Mouse (Mus musculus) limb, embryonic 14.5 days (tissue): Measurements from ENCODE around the gene Col5a1. TPM values are rescaled to one million over a fixed set of nuclear protein-coding genes. Genes with fewer than 3 reads are reported as not detected.

Experiments used
- ATAC-seq: fragments of 200-750 bp; cut with Nextera tagmentation; 2 replicates; pipeline ENCODE4 v1.8.0; 2017; ENCODE audit warnings: low read depth, moderate number of reproducible peaks, moderate TSS enrichment; ENCODE audit not compliant: low FRiP score
- DNase-seq: peaks from one replicate; pipeline ENCODE4 v3.0.0-alpha.2; 2015; ENCODE audit warnings: low spot score
- H3K27ac ChIP-seq: fragments of 300-500 bp; sonication (generic); replicated peaks from 2 replicates; pipeline ENCODE4 v1.5.1; 2014; ENCODE audit warnings: low read depth, mild to moderate bottlenecking, low read length, moderate library complexity, mixed read lengths
- H3K27me3 ChIP-seq: fragments of 300-500 bp; sonication (generic); 2 replicates; pipeline ENCODE4 v1.6.1; 2014; ENCODE audit warnings: low read length, mixed read lengths; ENCODE audit not compliant: control insufficient read depth, insufficient read depth
- H3K36me3 ChIP-seq: fragments of 300-500 bp; sonication (generic); 2 replicates; pipeline ENCODE4 v1.6.1; 2014; ENCODE audit warnings: mild to moderate bottlenecking, low read length, moderate library complexity, mixed read lengths; ENCODE audit not compliant: control insufficient read depth, insufficient read depth
- H3K4me1 ChIP-seq: fragments of 300-500 bp; sonication (generic); 2 replicates; pipeline ENCODE4 v1.6.1; 2014; ENCODE audit warnings: antibody characterized with exemption, low read length, mixed read lengths; ENCODE audit not compliant: control insufficient read depth, insufficient read depth
- H3K4me2 ChIP-seq: fragments of 300-500 bp; sonication (generic); replicated peaks from 2 replicates; pipeline ENCODE4 v1.6.1; 2014; ENCODE audit warnings: low read depth, mild to moderate bottlenecking, low read length, moderate library complexity; ENCODE audit not compliant: severe bottlenecking
- H3K4me3 ChIP-seq: fragments of 300-500 bp; sonication (generic); replicated peaks from 2 replicates; pipeline ENCODE4 v1.5.1; 2014; ENCODE audit warnings: low read length
- H3K9ac ChIP-seq: fragments of 300-500 bp; sonication (generic); 2 replicates; pipeline ENCODE4 v1.6.1; 2014; ENCODE audit warnings: mild to moderate bottlenecking, low read depth, low read length, moderate library complexity; ENCODE audit not compliant: severe bottlenecking
- H3K9me3 ChIP-seq: fragments of 300-500 bp; sonication (generic); 2 replicates; pipeline ENCODE4 v1.6.1; 2016; ENCODE audit warnings: low read length; ENCODE audit not compliant: control insufficient read depth
- POLR2A ChIP-seq: fragments of 200-500 bp; IDR thresholded peaks from 2 replicates; pipeline ENCODE4 v1.8.0; 2012; ENCODE audit warnings: inconsistent platforms, mild to moderate bottlenecking, moderate library complexity, borderline replicate concordance; ENCODE audit not compliant: insufficient read depth, insufficient read length; ENCODE audit errors: extremely low read depth
- WGBS: fragments of 180-500 bp; shearing (Covaris S2); extraction: QIAGEN DNeasy Blood & Tissue Kit; methylation state at CpG from one replicate; pipeline ENCODE4 v1.1.7; 2014; 5-methylcytosine and 5-hydroxymethylcytosine counted together
- polyA plus RNA-seq, 2 experiments: library from polyadenylated mRNA; depleted of rRNA in 1 of 2; stranded (reverse) in 1 of 2; unstranded in 1 of 2; fragments of >200 nt; fragmentation: Nextera tagmentation in 1 of 2; extraction: Ambion mirVana in 1 of 2; gene quantifications; 2 replicates each; pipeline versions ENCODE4 v1.2.1 to v1.2.3; 2012 to 2014

Gene Col5a1
- polyA plus RNA-seq, 2 experiments = 256 to 304 TPM

DNA sequence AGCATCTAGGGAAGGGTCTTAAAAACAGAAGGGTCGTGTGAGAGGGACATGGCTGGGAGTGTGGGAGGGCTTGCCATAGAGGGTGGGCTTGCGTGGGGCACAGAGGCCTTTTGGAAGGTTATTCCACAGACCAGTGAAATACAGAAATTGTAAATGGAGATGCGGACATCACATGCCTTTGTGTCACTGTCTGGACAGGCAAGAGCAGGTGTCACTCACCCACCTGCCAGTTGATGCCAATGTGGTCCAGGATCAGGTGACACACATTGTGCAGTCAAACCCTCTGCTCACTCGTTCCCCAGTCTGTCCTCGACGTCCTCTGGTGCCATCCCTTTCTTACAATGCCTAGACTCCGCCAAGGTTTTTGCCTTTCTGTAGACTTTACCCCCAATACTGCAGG lies 160.9 kb downstream of the Col5a1 start:
- DNase-seq (no peak), ATAC-seq (no peak)
- H3K27ac ChIP-seq = no peak overlapping the region
- H3K4me3 ChIP-seq = no peak overlapping the region
- no peak overlapping the region for H3K9ac ChIP-seq
- H3K27me3 ChIP-seq = no peaks in the 10 kb centered on the region
- H3K36me3 ChIP-seq = no peaks in the 10 kb centered on the region
- no peak for TF ChIP-seq POLR2A
- no peaks in the 10 kb centered on the region for H3K9me3 ChIP-seq
- WGBS = 79% methylated on average over 7 of the region's 7 CpGs
- H3K4me2 ChIP-seq = no peak overlapping the region
- no peaks in the 10 kb centered on the region for H3K4me1 ChIP-seq

DNA sequence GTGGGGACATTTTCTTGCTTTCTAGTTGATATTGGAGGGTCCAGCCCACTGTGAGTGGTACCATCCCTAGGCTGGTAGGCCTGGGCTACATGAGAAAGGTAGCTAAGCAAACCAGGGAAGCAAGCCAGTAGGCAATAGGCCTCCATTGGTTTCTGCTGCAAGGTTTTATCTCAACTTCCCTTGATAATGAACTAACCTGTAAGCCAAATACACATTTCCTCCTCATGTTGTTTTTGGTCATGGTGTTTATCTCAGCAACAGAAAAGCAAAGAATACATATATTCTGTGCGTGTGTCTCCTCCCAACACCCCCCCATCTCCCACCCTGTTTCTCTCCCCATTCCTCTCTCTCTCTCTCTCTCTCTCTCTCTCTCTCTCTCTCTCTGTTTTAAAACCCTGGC lies 173.7 kb downstream of the Col5a1 start:
- Histone ChIP-seq H3K27me3 (no peaks in the 10 kb centered on the region), H3K27ac (no peak overlapping the region), H3K9ac (no peak overlapping the region), H3K36me3 (no peaks in the 10 kb centered on the region), H3K4me3 (no peak overlapping the region), H3K9me3 (no peaks in the 10 kb centered on the region), H3K4me1 (no peaks in the 10 kb centered on the region), H3K4me2 (no peak overlapping the region)
- TF ChIP-seq POLR2A = no peak
- ATAC-seq = no peak
- no peak for DNase-seq
- WGBS = 100% methylated on average over 1 of the region's 1 CpGs

DNA sequence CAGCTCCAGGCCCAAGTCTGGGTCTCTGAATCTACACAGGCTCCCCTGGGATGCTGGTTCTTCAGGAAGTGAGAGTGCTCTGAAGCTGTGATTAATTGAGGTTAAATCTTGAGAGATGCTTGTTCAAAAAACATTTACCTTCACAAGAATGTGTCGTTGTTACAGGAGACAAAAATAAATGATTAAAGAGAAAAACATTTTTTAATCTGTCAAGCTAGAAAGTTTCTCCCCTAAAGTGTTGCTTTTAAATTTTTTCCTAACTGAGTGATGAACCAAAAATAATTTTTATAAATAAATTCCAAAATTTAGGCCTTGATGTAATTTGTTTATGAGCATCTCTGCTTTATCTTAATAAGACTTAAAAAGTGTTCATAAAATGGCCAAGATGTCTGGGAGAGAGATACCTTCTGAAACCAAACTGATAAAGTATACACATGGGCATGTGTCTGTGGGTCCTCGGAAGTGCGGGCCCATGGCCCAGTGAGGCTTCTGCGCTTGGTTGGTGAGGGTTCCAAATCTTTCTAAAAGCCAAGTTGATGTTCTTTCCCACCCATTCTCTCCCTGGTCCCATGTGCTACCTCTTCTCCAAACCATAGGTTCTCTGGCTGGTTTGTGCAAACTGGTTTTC lies 177.6 kb downstream of the Col5a1 start:
- WGBS = 89% methylated on average over 4 of the region's 4 CpGs
- H3K9ac ChIP-seq = no peak overlapping the region
- H3K27me3 ChIP-seq = no peaks in the 10 kb centered on the region
- H3K9me3 ChIP-seq = no peaks in the 10 kb centered on the region
- H3K27ac ChIP-seq = no peak overlapping the region
- 0 out of 2 replicates have a peak, but pooled peaks cover 3% of the 10 kb centered on the region for H3K4me1 ChIP-seq
- no peak overlapping the region for H3K4me3 ChIP-seq
- H3K36me3 ChIP-seq = no peaks in the 10 kb centered on the region
- ATAC-seq (no peak), DNase-seq (no peak)
- no peak overlapping the region for H3K4me2 ChIP-seq
- no peak for TF ChIP-seq POLR2A

DNA sequence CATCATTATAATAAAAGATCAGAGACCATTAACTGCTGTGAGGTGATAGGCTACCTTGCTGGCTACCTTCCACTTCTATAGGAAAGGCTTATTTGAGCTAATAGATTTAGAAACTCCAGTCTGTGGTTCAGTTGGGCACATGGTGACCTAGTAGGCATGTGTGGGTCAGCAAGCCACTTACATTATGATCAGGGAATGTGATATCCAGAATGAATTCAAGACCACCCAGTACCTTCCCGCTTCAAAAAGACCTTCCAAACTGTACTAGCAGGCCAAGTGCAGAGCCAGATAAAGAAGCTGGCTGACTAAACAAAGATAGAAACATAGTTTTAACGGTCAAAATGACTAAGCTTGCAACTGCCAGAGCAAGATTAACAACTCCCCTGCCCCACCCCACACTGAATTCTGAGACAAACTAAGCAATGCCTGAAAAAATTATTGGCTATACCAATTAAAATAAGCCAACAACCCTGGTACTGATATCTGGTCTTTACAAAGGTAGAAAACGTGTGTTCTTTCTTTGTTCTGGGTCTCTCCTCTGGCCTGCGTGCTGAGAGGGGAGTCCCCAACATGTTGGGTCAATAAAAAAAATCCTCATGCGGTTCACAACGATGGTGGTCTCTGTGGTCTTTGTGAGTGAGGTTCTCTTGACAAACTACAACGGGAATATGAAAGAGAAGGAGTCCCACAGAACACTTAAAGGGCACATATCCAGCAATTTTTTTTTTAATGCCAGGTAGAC lies 178.3 kb downstream of the Col5a1 start:
- Histone ChIP-seq H3K27me3 (no peaks in the 10 kb centered on the region), H3K9me3 (no peaks in the 10 kb centered on the region), H3K27ac (no peak overlapping the region), H3K36me3 (no peaks in the 10 kb centered on the region), H3K4me1 (0 out of 2 replicates have a peak, but pooled peaks cover 3% of the 10 kb centered on the region), H3K4me2 (no peak overlapping the region), H3K9ac (no peak overlapping the region), H3K4me3 (no peak overlapping the region)
- 67% methylated on average over 7 of the region's 7 CpGs for WGBS
- ATAC-seq (no peak), DNase-seq (no peak)
- no peak for TF ChIP-seq POLR2A

DNA sequence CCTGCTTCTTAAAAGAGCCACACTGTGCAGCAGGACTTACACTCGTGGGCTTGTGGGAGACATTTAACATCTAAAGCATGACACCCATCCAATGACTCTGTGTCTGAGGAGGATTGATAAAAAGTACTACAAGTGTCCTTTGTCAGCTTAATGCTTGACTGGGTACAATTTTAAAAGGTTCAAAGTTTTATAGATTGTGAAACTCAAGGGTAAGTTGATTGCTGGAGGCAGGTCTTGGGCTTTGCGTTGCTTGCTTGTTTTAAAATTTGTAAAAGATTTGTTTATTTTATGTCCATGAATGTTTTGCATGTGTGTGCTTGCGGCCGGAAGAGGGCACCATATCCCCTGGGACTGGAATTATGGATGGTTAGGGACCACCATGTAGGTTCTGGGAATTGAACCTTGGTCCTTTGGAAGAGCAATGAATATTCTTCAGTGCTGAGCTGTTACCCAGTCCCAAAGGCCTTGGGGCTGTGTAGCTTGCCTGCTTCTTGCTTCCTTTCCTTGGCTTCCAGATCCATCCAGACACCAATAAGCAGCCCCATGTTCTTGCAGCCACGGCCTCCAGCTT lies 178.9 kb downstream of the Col5a1 start:
- no peak for TF ChIP-seq POLR2A
- H3K9ac ChIP-seq = no peak overlapping the region
- H3K27me3 ChIP-seq = no peaks in the 10 kb centered on the region
- no peak overlapping the region for H3K27ac ChIP-seq
- H3K36me3 ChIP-seq = no peaks in the 10 kb centered on the region
- no peak overlapping the region for H3K4me3 ChIP-seq
- H3K4me2 ChIP-seq = no peak overlapping the region
- H3K4me1 ChIP-seq = 0 out of 2 replicates have a peak, but pooled peaks cover 3% of the 10 kb centered on the region
- H3K9me3 ChIP-seq = no peaks in the 10 kb centered on the region
- DNase-seq (no peak), ATAC-seq (no peak)
- 77% methylated on average over 5 of the region's 5 CpGs for WGBS
